Mouse (Mus musculus) forelimb bud, embryonic 11.5 days (tissue): ENCODE data around the gene Akap6.

Source experiments
- DNase-seq: peaks from one replicate; pipeline ENCODE4 v3.0.0-alpha.2; 2012; ENCODE audit warnings: low read depth, low spot score

Akap6 gene

DNA sequence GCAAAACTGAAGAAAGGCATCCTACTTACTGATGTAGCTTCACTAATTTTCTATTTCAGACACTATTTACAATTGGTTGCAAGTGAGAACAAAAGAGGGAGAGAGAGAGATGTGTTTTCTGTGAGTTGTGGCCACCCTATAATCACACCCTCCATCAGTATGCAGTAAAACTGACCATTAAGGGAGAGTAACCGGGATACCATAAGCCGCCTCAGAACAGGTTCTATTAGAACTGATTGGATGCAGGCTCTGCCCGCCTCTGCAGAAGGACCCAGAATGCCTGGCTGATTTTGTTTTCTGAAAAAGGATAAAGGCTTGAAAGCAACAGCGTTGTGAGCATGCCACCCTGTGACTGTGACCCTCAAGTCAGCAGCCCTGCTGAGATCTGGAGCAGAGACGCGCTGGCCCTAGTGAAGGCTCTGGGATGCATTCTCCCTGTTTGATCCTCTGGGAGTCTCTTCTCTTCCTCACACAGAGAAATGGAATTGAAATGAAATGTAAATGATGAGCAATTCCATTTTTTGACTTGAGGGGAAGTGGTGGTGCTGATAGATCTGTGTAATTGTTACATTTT, 445.0 kb downstream of the Akap6 start:
- DNase-seq = no peak

DNA sequence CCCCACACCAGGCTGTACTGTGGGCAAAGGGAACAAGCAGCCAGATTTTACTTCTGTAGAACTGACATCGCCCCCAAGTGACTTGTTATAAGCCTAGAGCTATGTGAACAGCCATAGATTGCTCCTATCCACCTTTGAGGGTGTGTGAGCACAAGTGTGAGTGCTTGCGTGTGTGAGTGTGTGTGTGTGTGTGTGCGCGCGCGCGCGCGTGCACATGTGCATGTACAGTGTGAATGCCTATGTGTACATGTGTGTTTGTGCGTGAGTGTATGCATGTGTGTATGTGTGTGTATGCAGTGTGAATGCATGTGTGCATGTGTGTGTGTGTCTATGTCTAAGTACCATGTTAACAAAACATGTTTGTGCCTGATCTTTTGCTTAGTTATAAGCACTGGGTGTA, 445.6 kb downstream of the Akap6 start:
- DNase-seq = no peak

GRCm38 (mm10) chr12:53145516-53145915, 446.3 kb downstream of the Akap6 start:
- DNase-seq = no peak

DNA sequence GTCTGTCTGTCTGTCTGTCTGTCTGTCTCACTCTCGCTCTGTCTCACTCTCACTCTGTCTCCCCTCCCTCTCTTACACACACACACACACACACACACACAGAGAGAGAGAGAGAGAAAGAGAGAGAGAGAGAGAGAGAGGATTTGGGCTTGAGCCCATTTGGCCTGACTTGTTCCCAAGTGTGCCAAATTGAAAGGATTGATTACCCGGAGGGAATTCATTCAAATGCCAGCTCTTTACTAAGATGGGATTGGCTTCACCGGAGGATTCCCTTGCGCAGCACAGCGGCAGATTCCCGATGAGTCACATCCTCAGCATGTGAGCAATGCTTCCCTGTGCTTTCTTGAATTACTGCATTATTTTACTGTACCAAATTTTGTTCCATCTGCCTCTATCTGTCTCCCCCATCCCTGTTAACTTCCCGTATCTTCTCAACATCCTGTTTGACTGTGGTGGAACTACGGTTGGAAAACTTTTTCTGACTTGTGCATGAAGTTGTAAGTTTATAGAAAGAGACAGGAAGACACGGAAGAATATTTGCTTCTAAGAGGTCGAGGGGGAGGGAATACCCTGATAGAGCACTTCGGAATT, 447.4 kb downstream of the Akap6 start:
- DNase-seq = no peak

DNA sequence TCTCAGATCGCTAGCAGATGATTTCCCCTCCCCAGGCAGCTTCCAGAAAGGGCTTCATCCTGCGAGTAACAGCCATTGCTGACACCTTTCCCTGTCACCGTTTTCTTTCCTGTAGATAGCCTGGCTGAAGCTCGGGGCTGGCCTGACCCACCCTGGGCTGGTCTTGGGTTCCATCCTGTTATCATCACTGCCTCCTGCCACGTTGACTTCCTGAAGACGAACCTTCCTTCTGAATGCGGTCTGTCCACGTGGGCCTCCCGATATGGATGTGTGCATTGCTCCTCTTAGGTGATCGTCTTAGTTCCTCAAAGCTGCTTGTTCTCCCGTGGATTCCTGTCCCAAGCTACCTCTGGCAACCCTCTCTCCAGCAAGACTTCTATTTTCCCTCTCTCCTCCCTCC, 448.5 kb downstream of the Akap6 start:
- DNase-seq = no peak

GRCm38 (mm10) chr12:53168189-53169003, 469.2 kb downstream of the Akap6 start:
- no peak for DNase-seq

- no peak for DNase-seq
These were observed 492.3 kb downstream of the Akap6 start for GRCm38 (mm10) chr12:53191435-53191834.

DNA sequence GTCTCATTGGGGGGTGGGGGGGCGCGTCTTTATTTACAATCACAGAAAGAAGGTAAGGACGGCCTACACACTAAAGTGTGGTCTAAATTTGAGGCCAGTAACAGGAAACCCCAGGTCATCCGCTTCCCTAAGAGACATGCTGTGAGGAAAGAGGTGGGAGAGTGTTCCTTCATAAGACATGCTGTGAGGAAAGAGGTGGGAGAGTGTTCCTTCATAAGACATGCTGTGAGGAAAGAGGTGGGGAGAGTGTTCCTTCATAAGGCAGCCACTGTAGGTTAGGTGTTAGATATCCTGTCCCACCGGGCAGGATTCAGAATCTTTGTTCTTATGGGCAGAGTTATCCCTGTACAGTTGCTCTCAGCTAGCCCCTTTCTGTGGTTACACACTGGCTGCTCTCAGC, 494.5 kb downstream of the Akap6 start:
- DNase-seq = no peak
